Mouse (Mus musculus): ENCODE measurements at regions not wholly inside any gene's neighbourhood (a gene's known extent, or its start where the extent isn't known, plus 50 kb on each side); places are given as distances from the start of the nearest gene placed in this dataset.
"Not testable (repeated sequence)": the region's sequence is repeated elsewhere in the genome, so short reads cannot be mapped to it uniquely, and the experiment has no call there.

DNA sequence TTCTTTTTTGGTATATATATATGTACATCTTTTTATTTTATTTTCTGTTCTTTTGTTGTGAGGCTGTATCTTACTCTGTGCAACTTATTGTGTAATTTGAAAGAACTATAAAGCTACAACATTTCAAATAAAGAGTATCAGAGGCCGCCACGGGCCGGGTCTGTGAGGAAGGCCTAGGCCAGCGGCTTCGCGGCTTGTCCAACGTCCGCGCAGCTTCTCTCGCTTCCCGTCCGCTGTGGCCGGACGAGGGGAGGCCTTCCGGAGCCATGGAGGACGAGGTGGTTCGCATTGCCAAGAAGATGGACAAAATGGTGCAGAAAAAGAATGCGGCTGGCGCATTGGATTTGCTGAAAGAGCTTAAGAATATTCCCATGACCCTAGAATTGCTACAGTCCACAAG lies 167.4 kb downstream of the Kif21a start:
- 89% methylated on average over 19 of the region's 19 CpGs for WGBS
- not testable (repeated sequence) for H3K36me3 ChIP-seq (ENCODE audit: control insufficient read depth, insufficient read depth); H3K4me2 ChIP-seq (ENCODE audit: low read depth, low read length); ATAC-seq (replicated peaks; ENCODE audit: extremely low read depth, insufficient read depth, low FRiP score); H3K4me1 ChIP-seq (ENCODE audit: control insufficient read depth, insufficient read depth, low read length); H3K27me3 ChIP-seq (ENCODE audit: control insufficient read depth, insufficient read depth, low read length); H3K27ac ChIP-seq (ENCODE audit: low read length); H3K9me3 ChIP-seq (replicated peaks; ENCODE audit: control insufficient read depth, low read length); H3K4me3 ChIP-seq (ENCODE audit: low read length); H3K9ac ChIP-seq (ENCODE audit: low read length)

DNA sequence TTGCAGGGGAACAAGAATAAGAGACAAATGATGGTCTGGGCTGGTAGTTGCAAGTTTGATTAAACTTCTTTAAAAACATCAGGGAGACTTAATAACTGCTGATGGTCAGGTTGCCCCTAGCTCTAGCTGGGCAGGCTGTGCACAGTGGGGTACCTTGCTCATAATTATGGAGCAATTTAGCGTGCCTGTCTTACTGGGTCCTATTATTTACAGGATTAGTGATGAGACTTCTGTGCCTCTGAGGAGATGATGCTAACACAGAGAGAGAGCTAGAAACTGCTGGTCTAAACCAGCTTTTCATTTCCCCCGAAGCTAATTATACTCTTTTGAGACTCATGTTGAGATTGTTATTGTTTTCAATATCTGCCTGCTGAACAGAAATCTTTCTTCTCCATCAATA lies 180.3 kb downstream of the Kif21a start:
- no peak overlapping the region for H3K4me2 ChIP-seq (ENCODE audit: low read depth, low read length)
- H3K9me3 ChIP-seq (replicated peaks; ENCODE audit: control insufficient read depth, low read length): no peaks in the 10 kb centered on the region
- WGBS: 70% methylated on average over 2 of the region's 2 CpGs
- no peaks in the 10 kb centered on the region for H3K4me1 ChIP-seq (ENCODE audit: control insufficient read depth, insufficient read depth, low read length)
- H3K9ac ChIP-seq (ENCODE audit: low read length): no peak overlapping the region
- no peaks in the 10 kb centered on the region for H3K27me3 ChIP-seq (ENCODE audit: control insufficient read depth, insufficient read depth, low read length)
- no peak for ATAC-seq (replicated peaks; ENCODE audit: extremely low read depth, insufficient read depth, low FRiP score)
- H3K4me3 ChIP-seq (ENCODE audit: low read length): no peak overlapping the region
- H3K27ac ChIP-seq (ENCODE audit: low read length): no peak overlapping the region
- H3K36me3 ChIP-seq (ENCODE audit: control insufficient read depth, insufficient read depth): no peaks in the 10 kb centered on the region

DNA sequence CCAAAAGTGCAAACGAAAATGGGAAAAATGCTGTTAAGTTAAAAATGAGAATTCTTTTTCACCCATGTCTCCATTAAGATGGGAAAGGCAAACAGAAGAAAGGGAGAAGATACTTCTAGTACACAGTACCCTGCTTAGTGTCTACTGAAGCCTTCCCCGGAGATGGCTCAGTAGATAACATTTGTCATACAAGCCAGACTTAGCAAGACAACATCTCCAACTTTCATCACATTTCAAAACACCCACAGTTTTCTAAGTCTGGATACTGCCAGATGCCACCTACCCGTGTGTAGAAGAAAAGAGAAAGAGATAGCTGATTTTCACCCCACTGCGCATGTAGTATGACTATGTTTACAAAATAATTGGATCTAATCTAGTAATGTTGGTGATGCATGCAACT lies 174.5 kb upstream of the Cpne8 start:
- not testable (repeated sequence) for H3K9me3 ChIP-seq (replicated peaks; ENCODE audit: control insufficient read depth, low read length); ATAC-seq (replicated peaks; ENCODE audit: extremely low read depth, insufficient read depth, low FRiP score); H3K27me3 ChIP-seq (ENCODE audit: control insufficient read depth, insufficient read depth, low read length); H3K36me3 ChIP-seq (ENCODE audit: control insufficient read depth, insufficient read depth); H3K4me2 ChIP-seq (ENCODE audit: low read depth, low read length); H3K4me3 ChIP-seq (ENCODE audit: low read length); H3K9ac ChIP-seq (ENCODE audit: low read length); H3K27ac ChIP-seq (ENCODE audit: low read length); H3K4me1 ChIP-seq (ENCODE audit: control insufficient read depth, insufficient read depth, low read length)
- WGBS: 78% methylated on average over 1 of the region's 4 CpGs

DNA sequence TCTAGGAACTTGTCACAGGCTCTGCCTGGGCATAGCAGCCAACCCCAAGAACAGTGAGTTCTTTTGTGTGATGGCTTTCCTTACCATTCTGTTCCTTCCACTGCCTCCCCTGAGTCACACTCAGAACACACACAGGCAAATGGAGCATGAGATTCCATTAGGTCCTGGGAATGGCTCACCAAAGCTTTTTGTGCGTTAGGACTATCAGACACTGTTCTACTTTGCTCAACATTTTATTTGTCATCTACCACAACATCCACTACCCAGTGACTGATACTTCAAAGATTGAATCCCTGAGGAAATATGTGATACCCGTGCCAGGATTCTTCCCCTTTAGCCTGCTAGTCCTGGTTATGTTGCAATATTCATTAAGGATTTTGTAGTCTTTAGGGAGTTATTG lies 172.8 kb upstream of the Cpne8 start:
- H3K9me3 ChIP-seq (replicated peaks; ENCODE audit: control insufficient read depth, low read length): no peaks in the 10 kb centered on the region
- no peaks in the 10 kb centered on the region for H3K27me3 ChIP-seq (ENCODE audit: control insufficient read depth, insufficient read depth, low read length)
- no peaks in the 10 kb centered on the region for H3K4me1 ChIP-seq (ENCODE audit: control insufficient read depth, insufficient read depth, low read length)
- H3K4me2 ChIP-seq (ENCODE audit: low read depth, low read length): no peak overlapping the region
- no peak overlapping the region for H3K27ac ChIP-seq (ENCODE audit: low read length)
- H3K36me3 ChIP-seq (ENCODE audit: control insufficient read depth, insufficient read depth): no peaks in the 10 kb centered on the region
- no peak for ATAC-seq (replicated peaks; ENCODE audit: extremely low read depth, insufficient read depth, low FRiP score)
- WGBS: 82% methylated on average over 2 of the region's 2 CpGs
- H3K4me3 ChIP-seq (ENCODE audit: low read length): no peak overlapping the region
- H3K9ac ChIP-seq (ENCODE audit: low read length): no peak overlapping the region

DNA sequence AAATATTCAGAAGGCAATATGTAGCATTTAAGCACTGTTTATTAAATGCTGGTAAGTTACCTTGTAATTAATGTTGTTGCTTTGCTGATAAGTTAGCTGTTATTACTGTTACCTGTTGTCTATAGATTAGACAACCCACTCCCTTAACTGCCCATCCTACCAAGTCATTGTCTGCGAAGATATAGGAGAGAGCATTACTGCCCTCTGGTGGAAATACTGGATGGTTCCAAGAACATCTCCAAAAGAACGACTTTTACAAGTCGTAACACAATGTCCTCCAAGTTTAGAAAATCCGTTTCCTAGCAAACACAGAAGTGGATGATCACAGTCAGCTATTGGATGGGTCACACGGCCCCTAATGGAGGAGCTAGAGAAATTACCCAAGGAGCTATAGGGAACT lies 162.2 kb upstream of the Cpne8 start:
- 17% methylated on average over 5 of the region's 5 CpGs for WGBS
- H3K4me2 ChIP-seq (ENCODE audit: low read depth, low read length): no peak overlapping the region
- no peak for ATAC-seq (replicated peaks; ENCODE audit: extremely low read depth, insufficient read depth, low FRiP score)

DNA sequence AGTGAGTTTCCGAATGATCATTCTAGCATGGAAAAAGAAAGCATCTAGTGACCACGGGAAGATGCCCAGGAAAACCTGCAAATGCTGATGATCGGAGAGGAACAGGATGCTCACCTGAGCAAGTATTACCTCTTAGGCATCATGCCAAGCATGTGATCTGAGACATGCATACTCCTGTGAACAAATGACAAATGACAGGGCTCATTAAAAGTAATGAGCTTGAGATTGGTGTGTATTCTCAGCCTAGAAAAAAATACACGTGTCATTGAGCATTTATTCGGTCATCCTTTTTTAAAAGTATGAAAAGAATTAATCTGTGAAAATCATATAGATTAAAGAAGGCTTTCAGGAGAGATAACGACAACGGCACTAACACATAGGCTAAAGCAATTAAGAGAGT lies 156.4 kb upstream of the Cpne8 start:
- no peak for ATAC-seq (replicated peaks; ENCODE audit: extremely low read depth, insufficient read depth, low FRiP score)
- Histone ChIP-seq H3K4me2 (ENCODE audit: low read depth, low read length) (no peak overlapping the region), H3K27me3 (ENCODE audit: control insufficient read depth, insufficient read depth, low read length) (no peaks in the 10 kb centered on the region), H3K27ac (ENCODE audit: low read length) (no peak overlapping the region), H3K36me3 (ENCODE audit: control insufficient read depth, insufficient read depth) (no peaks in the 10 kb centered on the region), H3K4me3 (ENCODE audit: low read length) (no peak overlapping the region), H3K4me1 (ENCODE audit: control insufficient read depth, insufficient read depth, low read length) (no peaks in the 10 kb centered on the region), H3K9me3 (replicated peaks; ENCODE audit: control insufficient read depth, low read length) (peaks cover 6% of the 10 kb centered on the region), H3K9ac (ENCODE audit: low read length) (no peak overlapping the region)
- WGBS: 81% methylated on average over 7 of the region's 7 CpGs

More for the DNA sequence above, 162.2 kb upstream of the Cpne8 start:
- H3K27me3 ChIP-seq (ENCODE audit: control insufficient read depth, insufficient read depth, low read length): no peaks in the 10 kb centered on the region
- H3K9me3 ChIP-seq (replicated peaks; ENCODE audit: control insufficient read depth, low read length): no peaks in the 10 kb centered on the region
- no peak overlapping the region for H3K27ac ChIP-seq (ENCODE audit: low read length)
- no peak overlapping the region for H3K9ac ChIP-seq (ENCODE audit: low read length)
- no peaks in the 10 kb centered on the region for H3K4me1 ChIP-seq (ENCODE audit: control insufficient read depth, insufficient read depth, low read length)
- H3K4me3 ChIP-seq (ENCODE audit: low read length): no peak overlapping the region
- H3K36me3 ChIP-seq (ENCODE audit: control insufficient read depth, insufficient read depth): no peaks in the 10 kb centered on the region

DNA sequence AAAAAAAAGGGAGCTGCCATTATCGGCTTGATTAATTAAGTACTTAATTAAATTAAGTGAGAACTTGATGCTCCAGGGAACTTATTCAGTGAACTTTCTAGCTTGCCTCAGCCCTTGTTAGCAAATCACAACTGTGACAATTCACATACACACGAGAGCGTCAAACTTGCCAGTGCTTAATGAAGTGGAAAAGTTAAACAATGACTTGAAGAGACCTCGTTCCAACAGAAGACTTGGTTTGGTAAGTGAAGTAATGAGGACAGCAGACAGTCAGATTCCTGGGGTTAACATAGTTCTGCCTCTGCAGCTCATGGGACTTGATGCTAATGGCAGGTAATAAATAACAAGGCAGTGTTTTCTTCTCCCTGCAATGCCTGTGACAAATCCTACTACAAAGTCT lies 148.6 kb upstream of the Cpne8 start:
- Histone ChIP-seq H3K4me1 (ENCODE audit: control insufficient read depth, insufficient read depth, low read length) (no peaks in the 10 kb centered on the region), H3K9me3 (replicated peaks; ENCODE audit: control insufficient read depth, low read length) (peaks cover 6% of the 10 kb centered on the region), H3K27ac (ENCODE audit: low read length) (no peak overlapping the region), H3K9ac (ENCODE audit: low read length) (no peak overlapping the region), H3K4me2 (ENCODE audit: low read depth, low read length) (no peak overlapping the region), H3K4me3 (ENCODE audit: low read length) (no peak overlapping the region), H3K36me3 (ENCODE audit: control insufficient read depth, insufficient read depth) (no peaks in the 10 kb centered on the region), H3K27me3 (ENCODE audit: control insufficient read depth, insufficient read depth, low read length) (no peaks in the 10 kb centered on the region)
- WGBS: 52% methylated on average over 4 of the region's 4 CpGs
- no peak for ATAC-seq (replicated peaks; ENCODE audit: extremely low read depth, insufficient read depth, low FRiP score)

DNA sequence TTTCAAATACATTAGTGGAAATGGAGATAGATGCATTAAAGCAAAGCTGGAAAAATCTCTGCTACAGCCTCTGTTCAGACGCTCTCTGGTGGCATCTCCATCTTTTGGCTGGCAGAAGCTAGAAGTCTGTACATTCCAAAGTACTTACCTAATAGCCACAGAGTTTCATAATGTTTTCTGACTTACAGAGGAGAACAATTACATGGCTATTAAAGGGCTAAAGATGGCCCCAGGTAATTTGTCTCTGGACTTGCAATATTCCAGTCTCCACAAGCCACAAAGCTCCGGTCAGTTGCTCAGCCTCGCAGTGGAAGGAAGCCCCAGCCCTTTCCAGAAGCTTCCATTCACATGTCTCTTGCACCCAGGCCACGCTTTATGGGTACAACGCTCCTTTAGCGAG lies 143.1 kb upstream of the Cpne8 start:
- no peaks in the 10 kb centered on the region for H3K4me1 ChIP-seq (ENCODE audit: control insufficient read depth, insufficient read depth, low read length)
- no peaks in the 10 kb centered on the region for H3K27me3 ChIP-seq (ENCODE audit: control insufficient read depth, insufficient read depth, low read length)
- no peak overlapping the region for H3K4me3 ChIP-seq (ENCODE audit: low read length)
- ATAC-seq (replicated peaks; ENCODE audit: extremely low read depth, insufficient read depth, low FRiP score): no peak
- H3K36me3 ChIP-seq (ENCODE audit: control insufficient read depth, insufficient read depth): no peaks in the 10 kb centered on the region
- no peak overlapping the region for H3K9ac ChIP-seq (ENCODE audit: low read length)
- H3K27ac ChIP-seq (ENCODE audit: low read length): no peak overlapping the region
- H3K4me2 ChIP-seq (ENCODE audit: low read depth, low read length): no peak overlapping the region
- WGBS: 84% methylated on average over 6 of the region's 6 CpGs
- H3K9me3 ChIP-seq (replicated peaks; ENCODE audit: control insufficient read depth, low read length): no peaks in the 10 kb centered on the region

DNA sequence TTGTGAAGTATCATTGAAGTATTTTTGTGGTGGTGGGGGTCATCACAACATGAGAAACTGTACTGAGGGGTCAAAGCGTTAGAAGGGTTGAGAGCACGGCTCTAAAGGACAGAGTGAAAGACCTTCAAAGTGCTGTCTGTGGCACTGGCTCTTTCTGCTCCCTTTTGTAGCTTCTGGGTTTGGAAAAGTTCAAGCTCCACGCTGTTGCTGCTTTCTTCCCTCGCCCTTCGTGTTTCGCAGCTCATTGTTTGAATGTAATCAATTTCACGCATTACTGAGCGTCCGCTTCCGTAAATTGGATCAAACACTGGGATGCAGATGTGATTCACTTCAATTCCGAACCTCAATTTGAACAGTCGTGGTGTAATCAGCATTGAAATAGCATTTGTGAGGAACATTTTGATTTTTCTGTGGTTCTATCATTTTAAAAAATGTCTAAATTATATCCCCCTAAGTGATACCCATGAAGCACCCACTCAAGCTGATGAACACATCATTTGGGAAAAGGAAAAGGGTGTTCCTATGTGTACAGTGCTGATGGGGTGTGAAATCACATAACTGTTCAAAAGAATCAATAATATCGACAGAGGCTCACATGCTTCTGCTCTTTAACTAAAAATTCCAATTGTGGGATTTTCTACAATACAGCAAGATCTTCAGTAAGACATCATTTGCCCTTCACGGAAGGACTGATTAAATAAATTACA lies 140.9 kb upstream of the Cpne8 start:
- Histone ChIP-seq H3K36me3 (ENCODE audit: control insufficient read depth, insufficient read depth) (no peaks in the 10 kb centered on the region), H3K9ac (ENCODE audit: low read length) (no peak overlapping the region), H3K9me3 (replicated peaks; ENCODE audit: control insufficient read depth, low read length) (no peaks in the 10 kb centered on the region), H3K27ac (ENCODE audit: low read length) (no peak overlapping the region), H3K27me3 (ENCODE audit: control insufficient read depth, insufficient read depth, low read length) (no peaks in the 10 kb centered on the region), H3K4me2 (ENCODE audit: low read depth, low read length) (no peak overlapping the region), H3K4me3 (ENCODE audit: low read length) (no peak overlapping the region), H3K4me1 (ENCODE audit: control insufficient read depth, insufficient read depth, low read length) (no peaks in the 10 kb centered on the region)
- ATAC-seq (replicated peaks; ENCODE audit: extremely low read depth, insufficient read depth, low FRiP score): no peak
- WGBS: 85% methylated on average over 14 of the region's 14 CpGs
